Mouse (Mus musculus) embryonic facial prominence, embryonic 11.5 days (tissue): ENCODE results near the gene Ror1. TPM values are rescaled to one million over a fixed set of nuclear protein-coding genes. Genes with fewer than 3 reads are reported as not detected.
A peak's percentile ranks its signal among the peaks of the same experiment; 100 is the strongest.

Experiments used
- ATAC-seq: fragments of 200-750 bp; cut with Nextera tagmentation; replicated peaks from 2 replicates; pipeline ENCODE4 v1.8.0; 2017; ENCODE audit warnings: low read depth; ENCODE audit not compliant: insufficient number of reproducible peaks, low FRiP score, low TSS enrichment
- DNase-seq: peaks from one replicate; pipeline ENCODE4 v3.0.0-alpha.2; 2015; ENCODE audit warnings: low spot score
- H3K27ac ChIP-seq: fragments of 300-500 bp; sonication (generic); replicated peaks from 2 replicates; pipeline ENCODE4 v1.5.1; 2014; ENCODE audit warnings: mild to moderate bottlenecking, low read depth, low read length, control low read depth
- H3K27me3 ChIP-seq: fragments of 300-500 bp; sonication (generic); 2 replicates; pipeline ENCODE4 v1.6.1; 2014; ENCODE audit warnings: mild to moderate bottlenecking, low read length, moderate library complexity, mixed read lengths; ENCODE audit not compliant: control insufficient read depth, insufficient read depth
- H3K36me3 ChIP-seq: fragments of 300-500 bp; sonication (generic); replicated peaks from 2 replicates; pipeline ENCODE4 v1.6.1; 2014; ENCODE audit warnings: low read depth, mild to moderate bottlenecking, low read length, moderate library complexity, mixed read lengths; ENCODE audit not compliant: control insufficient read depth, insufficient read depth
- H3K4me1 ChIP-seq: fragments of 300-500 bp; sonication (generic); 2 replicates; pipeline ENCODE4 v1.6.1; 2014; ENCODE audit warnings: low read length, mixed read lengths; ENCODE audit not compliant: control insufficient read depth, insufficient read depth
- H3K4me2 ChIP-seq: fragments of 300-500 bp; sonication (generic); 2 replicates; pipeline ENCODE4 v1.6.1; 2014; ENCODE audit warnings: low read depth, mild to moderate bottlenecking, control low read depth, low read length, moderate library complexity
- H3K4me3 ChIP-seq: fragments of 300-500 bp; sonication (generic); 2 replicates; pipeline ENCODE4 v1.5.1; 2014; ENCODE audit warnings: low read depth, low read length, control low read depth
- H3K9ac ChIP-seq: fragments of 300-500 bp; sonication (generic); replicated peaks from 2 replicates; pipeline ENCODE4 v1.6.1; 2014; ENCODE audit warnings: mild to moderate bottlenecking, control low read depth, low read length
- H3K9me3 ChIP-seq: fragments of 300-500 bp; sonication (generic); replicated peaks from 2 replicates; pipeline ENCODE4 v1.6.1; 2016; ENCODE audit warnings: mild to moderate bottlenecking, low read length, inconsistent platforms, mixed read lengths; ENCODE audit not compliant: control insufficient read depth
- WGBS: fragments of 180-500 bp; shearing (Covaris S2); extraction: QIAGEN DNeasy Blood & Tissue Kit; methylation state at CpG from one replicate; pipeline ENCODE4 v1.1.7; 2014; 5-methylcytosine and 5-hydroxymethylcytosine counted together
- polyA plus RNA-seq: library from polyadenylated mRNA; unstranded; fragments of >200 nt; fragmentation: Nextera tagmentation; extraction: Ambion mirVana; gene quantifications from 2 replicates; pipeline ENCODE4 v1.2.1, GENCODE M21; 2014

Ror1 gene
- 15.5 and 17.3 TPM in 2 replicates for polyA plus RNA-seq

GRCm38 (mm10) chr4:100095685-100096595 is at the start of gene Ror1:
Gene Ror1, plus strand, starts transcription at chr4:100095791.
- Histone ChIP-seq H3K4me1 (0 out of 2 replicates have a peak, but pooled peaks cover 3% of the 10 kb centered on the region), H3K9me3 (no peaks in the 10 kb centered on the region), H3K9ac (peak within 1 kb of the TSS; percentile 92), H3K4me2 (peak within 1 kb of the TSS; percentile 71), H3K4me3 (peak within 1 kb of the TSS; percentile 88), H3K27ac (peak within 1 kb of the TSS; percentile 82), H3K27me3 (no peaks in the 10 kb centered on the region), H3K36me3 (no peaks in the 10 kb centered on the region)
- ATAC-seq (peak; percentile 91), DNase-seq (peak; percentile 92)
- WGBS, result under 1% methylated on average over 76 of the region's 76 CpGs

DNA sequence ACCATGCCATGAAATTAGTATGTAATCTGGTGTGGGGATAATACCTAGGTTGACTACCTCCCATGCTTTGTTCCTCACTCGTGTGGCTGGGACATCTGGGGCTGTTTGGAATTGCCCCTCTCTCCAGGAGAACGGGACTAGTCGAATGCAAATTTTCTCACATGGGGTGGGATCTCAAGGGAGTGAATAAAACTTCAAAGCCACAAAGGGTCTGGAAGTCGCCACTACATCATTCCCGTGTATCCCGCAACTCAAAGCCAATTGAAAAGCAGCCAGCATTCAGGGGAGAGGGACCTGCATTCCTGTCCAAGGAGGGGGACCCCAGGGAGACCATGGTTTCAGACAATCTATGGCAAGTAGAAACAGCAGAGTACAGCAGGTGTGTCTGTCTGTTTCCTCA is 48.5 kb upstream of the Ror1 start:
- WGBS, result 42% methylated on average over 6 of the region's 6 CpGs
- H3K27ac ChIP-seq, result no peak overlapping the region
- DNase-seq, result no peak
- no peaks in the 10 kb centered on the region for H3K27me3 ChIP-seq
- no peak overlapping the region for H3K4me3 ChIP-seq
- H3K36me3 ChIP-seq, result no peaks in the 10 kb centered on the region
- H3K9ac ChIP-seq, result no peak overlapping the region
- no peaks in the 10 kb centered on the region for H3K4me1 ChIP-seq
- no peaks in the 10 kb centered on the region for H3K9me3 ChIP-seq
- no peak overlapping the region for H3K4me2 ChIP-seq
- no peak for ATAC-seq

DNA sequence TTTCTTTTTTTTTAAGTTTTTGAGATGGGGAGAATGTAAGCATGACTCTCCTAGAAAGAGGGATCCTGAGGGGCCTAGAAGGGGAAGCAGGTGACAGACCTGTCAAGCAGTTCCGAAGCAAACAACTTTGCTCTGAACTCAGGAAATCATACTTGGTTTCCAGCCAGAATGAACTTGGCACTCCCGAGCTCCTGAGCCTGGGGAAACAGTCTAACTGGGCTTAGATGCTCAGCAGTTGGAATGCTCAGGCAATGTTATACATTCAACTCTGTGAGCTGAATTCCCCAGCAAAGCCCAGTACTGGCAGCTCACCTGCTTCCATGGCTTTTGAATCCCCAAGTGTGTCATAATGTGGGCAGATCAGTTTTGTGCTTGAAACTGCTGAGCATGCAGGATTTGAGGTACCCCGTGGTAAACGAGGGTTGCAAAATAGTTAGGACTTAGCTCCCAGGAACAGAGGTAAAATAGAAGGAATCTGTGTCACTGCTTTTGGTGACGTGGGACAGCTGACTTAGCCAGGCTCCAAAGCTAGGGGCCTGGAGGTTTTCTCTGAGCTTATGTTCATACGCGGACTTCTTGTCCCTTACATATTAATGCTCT is 47.1 kb upstream of the Ror1 start:
- H3K4me2 ChIP-seq, result no peak overlapping the region
- no peaks in the 10 kb centered on the region for H3K36me3 ChIP-seq
- DNase-seq (no peak), ATAC-seq (no peak)
- no peaks in the 10 kb centered on the region for H3K9me3 ChIP-seq
- no peaks in the 10 kb centered on the region for H3K27me3 ChIP-seq
- no peak overlapping the region for H3K4me3 ChIP-seq
- WGBS, result 80% methylated on average over 7 of the region's 7 CpGs
- H3K4me1 ChIP-seq, result no peaks in the 10 kb centered on the region
- no peak overlapping the region for H3K9ac ChIP-seq
- H3K27ac ChIP-seq, result no peak overlapping the region

- Histone ChIP-seq H3K27me3 (no peaks in the 10 kb centered on the region), H3K4me2 (no peak overlapping the region), H3K36me3 (no peaks in the 10 kb centered on the region), H3K9ac (no peak overlapping the region), H3K9me3 (no peaks in the 10 kb centered on the region), H3K27ac (no peak overlapping the region), H3K4me1 (no peaks in the 10 kb centered on the region), H3K4me3 (no peak overlapping the region)
- DNase-seq, result no peak
- no peak for ATAC-seq
Measured at GRCm38 (mm10) chr4:100051767-100052166, 43.8 kb upstream of the Ror1 start.

DNA sequence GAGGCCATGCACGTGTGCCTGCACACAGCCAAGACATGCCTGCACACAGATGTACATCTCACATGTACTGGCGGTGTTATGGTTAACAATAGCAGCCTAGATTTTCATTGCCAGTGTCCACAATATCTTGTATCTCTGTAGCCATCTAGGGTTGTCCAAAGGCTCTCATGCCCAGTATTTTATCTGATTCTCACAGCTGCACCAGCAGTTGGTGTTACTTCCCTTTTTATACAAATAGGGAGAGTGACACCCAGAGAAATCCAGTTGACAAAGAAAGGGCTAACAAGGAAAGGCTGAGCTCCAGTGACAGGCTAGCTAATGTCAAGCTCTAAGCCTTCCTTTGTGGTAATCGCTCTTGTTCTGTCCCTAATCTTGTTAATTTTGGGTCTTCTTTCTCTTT is 43.3 kb upstream of the Ror1 start:
- ATAC-seq, result no peak
- H3K27ac ChIP-seq, result no peak overlapping the region
- no peak overlapping the region for H3K9ac ChIP-seq
- DNase-seq, result no peak
- H3K27me3 ChIP-seq, result no peaks in the 10 kb centered on the region
- WGBS, result 63% methylated on average over 3 of the region's 3 CpGs
- no peaks in the 10 kb centered on the region for H3K4me1 ChIP-seq
- H3K36me3 ChIP-seq, result no peaks in the 10 kb centered on the region
- H3K4me3 ChIP-seq, result no peak overlapping the region
- no peak overlapping the region for H3K4me2 ChIP-seq
- no peaks in the 10 kb centered on the region for H3K9me3 ChIP-seq

DNA sequence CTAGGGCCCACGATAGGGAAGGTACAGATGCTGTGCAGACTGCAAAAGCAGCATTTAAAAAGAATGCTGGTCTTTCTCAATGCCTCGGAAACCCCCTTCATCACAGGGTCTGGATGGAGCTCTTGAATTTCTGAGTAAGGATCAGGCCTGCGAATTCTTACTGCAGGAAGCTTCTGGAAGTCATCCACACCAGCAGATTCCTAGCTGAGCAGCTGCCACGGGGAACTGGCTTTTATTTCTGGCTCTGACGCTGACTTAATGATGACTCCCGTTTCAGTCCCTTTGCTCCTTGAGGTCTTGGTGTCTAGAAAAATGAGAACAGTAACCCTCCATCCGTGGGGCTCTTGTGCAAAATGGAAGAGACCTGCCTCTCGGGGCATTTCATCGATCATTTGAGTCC is 39.5 kb upstream of the Ror1 start:
- ATAC-seq (no peak), DNase-seq (peak; percentile 30)

DNA sequence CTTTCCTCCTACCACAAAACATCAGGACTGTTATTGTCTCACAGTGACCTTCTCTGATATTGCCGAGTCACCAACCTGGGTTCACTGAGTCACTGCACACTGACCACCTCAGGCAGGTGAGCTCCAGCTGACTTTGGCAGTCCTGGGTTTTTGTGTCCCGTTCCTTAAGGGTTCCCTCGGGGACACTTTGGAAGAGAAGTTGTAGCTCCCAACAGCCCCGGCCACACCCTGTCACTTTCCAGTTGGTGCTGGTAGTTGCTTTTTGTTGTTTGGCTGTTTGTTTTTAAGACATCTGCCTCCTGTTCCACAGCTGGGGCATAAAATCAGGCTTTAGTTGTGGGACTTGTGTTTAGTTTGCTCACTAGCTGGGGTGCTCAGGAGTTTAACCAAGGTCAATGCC is 39.1 kb upstream of the Ror1 start:
- H3K36me3 ChIP-seq, result no peaks in the 10 kb centered on the region
- H3K27me3 ChIP-seq, result no peaks in the 10 kb centered on the region
- no peaks in the 10 kb centered on the region for H3K4me1 ChIP-seq
- H3K4me2 ChIP-seq, result no peak overlapping the region
- H3K9ac ChIP-seq, result no peak overlapping the region
- WGBS, result 77% methylated on average over 4 of the region's 4 CpGs
- H3K4me3 ChIP-seq, result no peak overlapping the region
- DNase-seq (no peak), ATAC-seq (no peak)
- no peaks in the 10 kb centered on the region for H3K9me3 ChIP-seq
- no peak overlapping the region for H3K27ac ChIP-seq

More for the DNA sequence above, 39.5 kb upstream of the Ror1 start:
- Histone ChIP-seq H3K36me3 (no peaks in the 10 kb centered on the region), H3K27me3 (no peaks in the 10 kb centered on the region), H3K4me3 (no peak overlapping the region), H3K9me3 (no peaks in the 10 kb centered on the region), H3K27ac (no peak overlapping the region), H3K4me1 (no peaks in the 10 kb centered on the region), H3K9ac (peak overlapping the region; percentile 9; the same call in 1 of the 2 replicates), H3K4me2 (no peak overlapping the region)
- whole genome bisulfite sequencing, result 56% methylated on average over 9 of the region's 9 CpGs

DNA sequence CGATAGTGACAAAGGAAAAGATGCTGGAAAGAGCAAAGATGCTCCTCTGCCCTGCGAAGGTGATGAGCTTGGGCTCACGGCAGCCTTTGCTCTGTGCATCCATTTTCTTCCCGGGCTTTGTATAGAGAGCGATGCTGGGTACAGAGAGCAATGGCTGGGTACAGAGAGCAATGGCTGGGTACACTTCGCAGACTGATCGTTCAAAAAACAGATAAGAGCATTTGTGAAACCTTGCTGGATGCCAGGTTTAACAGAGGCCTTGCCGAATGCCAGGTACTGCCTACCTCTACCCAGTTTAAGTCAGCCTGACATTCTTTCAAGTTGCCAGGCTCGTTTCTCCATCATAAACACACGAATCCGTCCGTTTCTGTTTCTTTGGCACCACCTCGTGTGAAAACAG is 38.2 kb upstream of the Ror1 start:
- H3K4me2 ChIP-seq, result no peak overlapping the region
- no peak overlapping the region for H3K4me3 ChIP-seq
- 89% methylated on average over 13 of the region's 13 CpGs for WGBS
- no peaks in the 10 kb centered on the region for H3K27me3 ChIP-seq
- no peaks in the 10 kb centered on the region for H3K4me1 ChIP-seq
- H3K9ac ChIP-seq, result no peak overlapping the region
- no peak for DNase-seq
- no peak overlapping the region for H3K27ac ChIP-seq
- no peak for ATAC-seq
- H3K36me3 ChIP-seq, result no peaks in the 10 kb centered on the region
- H3K9me3 ChIP-seq, result no peaks in the 10 kb centered on the region
